Mouse (Mus musculus) heart, postnatal 4 days (tissue): Measurements from ENCODE around the gene Tbc1d5. TPM values are rescaled to one million over a fixed set of nuclear protein-coding genes. Genes with fewer than 3 reads are reported as not detected.

ENCODE experiments used
- DNase-seq: peaks from one replicate; pipeline ENCODE4 v3.0.0; 2021
- total RNA-seq, 2 experiments: library from RNA; stranded (reverse); gene quantifications; 2 replicates each; pipeline ENCODE4 v1.2.3; 2021

Tbc1d5 gene
- total RNA-seq, 2 experiments from 2014 or later: 19.1 to 19.2 TPM

GRCm38 (mm10) chr17:51043869-51044268 is 135.3 kb downstream of the Tbc1d5 start:
- no peak for DNase-seq

GRCm38 (mm10) chr17:51040861-51041260 is 138.3 kb downstream of the Tbc1d5 start:
- DNase-seq: no peak

GRCm38 (mm10) chr17:51023227-51023626 is 155.9 kb downstream of the Tbc1d5 start:
- DNase-seq: no peak

- DNase-seq: no peak
Measured at GRCm38 (mm10) chr17:51016384-51016783, 162.8 kb downstream of the Tbc1d5 start.

- DNase-seq: no peak
Measured at GRCm38 (mm10) chr17:51013908-51014307, 165.2 kb downstream of the Tbc1d5 start.

GRCm38 (mm10) chr17:51003179-51003578 is 176.0 kb downstream of the Tbc1d5 start:
- DNase-seq: no peak

GRCm38 (mm10) chr17:50998216-50998615 is 180.9 kb downstream of the Tbc1d5 start:
- no peak for DNase-seq

- DNase-seq: peak; percentile 12
Measured at GRCm38 (mm10) chr17:50993294-50993993, 185.7 kb downstream of the Tbc1d5 start.

- no peak for DNase-seq
Measured at GRCm38 (mm10) chr17:50990770-50991405, 188.3 kb downstream of the Tbc1d5 start.

GRCm38 (mm10) chr17:50987935-50988334 is 191.2 kb downstream of the Tbc1d5 start:
- no peak for DNase-seq

- DNase-seq: no peak
Measured at GRCm38 (mm10) chr17:50981933-50982332, 197.2 kb downstream of the Tbc1d5 start.

GRCm38 (mm10) chr17:50972142-50972541 is 207.0 kb downstream of the Tbc1d5 start:
- no peak for DNase-seq

GRCm38 (mm10) chr17:50966147-50966546 is 213.0 kb downstream of the Tbc1d5 start:
- DNase-seq: no peak

GRCm38 (mm10) chr17:50954313-50954712 is 224.8 kb downstream of the Tbc1d5 start:
- DNase-seq: no peak

- DNase-seq: no peak
Measured at GRCm38 (mm10) chr17:50922308-50922707, 256.8 kb downstream of the Tbc1d5 start.

- DNase-seq: no peak
Measured at GRCm38 (mm10) chr17:50915216-50915615, 263.9 kb downstream of the Tbc1d5 start.

- DNase-seq: no peak
Measured at GRCm38 (mm10) chr17:50908568-50909335, 270.4 kb downstream of the Tbc1d5 start.

- no peak for DNase-seq
Measured at GRCm38 (mm10) chr17:50908160-50908559, 271.0 kb downstream of the Tbc1d5 start.

- DNase-seq: no peak
Measured at GRCm38 (mm10) chr17:50906630-50907029, 272.5 kb downstream of the Tbc1d5 start.

- no peak for DNase-seq
Measured at GRCm38 (mm10) chr17:50904463-50904862, 274.7 kb downstream of the Tbc1d5 start.

- DNase-seq: no peak
Measured at GRCm38 (mm10) chr17:50897867-50898266, 281.3 kb downstream of the Tbc1d5 start.

- DNase-seq: no peak
Measured at GRCm38 (mm10) chr17:50889475-50889874, 289.7 kb downstream of the Tbc1d5 start.

GRCm38 (mm10) chr17:50879910-50880309 is 299.2 kb downstream of the Tbc1d5 start:
- no peak for DNase-seq
